Mouse (Mus musculus) C2C12 (cell line): Measurements from ENCODE around the gene Cped1.

Source experiments
- CEBPB ChIP-seq: IDR thresholded peaks from one replicate; pipeline ENCODE4 v1.6.1; 2011; ENCODE audit warnings: low read depth, mild to moderate bottlenecking, control low read depth, moderate library complexity
- CTCF ChIP-seq: IDR thresholded peaks from one replicate; pipeline ENCODE4 v1.5.1; 2011; ENCODE audit not compliant: control insufficient read depth, insufficient read depth, insufficient read length
- FOSL1 ChIP-seq: IDR thresholded peaks from one replicate; pipeline ENCODE4 v1.8.0; 2011; ENCODE audit warnings: mild to moderate bottlenecking, low read length; ENCODE audit not compliant: poor library complexity, insufficient read depth, severe bottlenecking
- MAX ChIP-seq: IDR thresholded peaks from one replicate; pipeline ENCODE4 v1.6.1; 2011; ENCODE audit warnings: mild to moderate bottlenecking, control low read depth
- MYOD1 ChIP-seq: IDR thresholded peaks from one replicate; pipeline ENCODE4 v1.6.1; 2011; ENCODE audit warnings: low read depth; ENCODE audit not compliant: control insufficient read depth, insufficient read length
- MYOG ChIP-seq: IDR thresholded peaks from one replicate; pipeline ENCODE4 v1.6.1; 2011; ENCODE audit not compliant: control insufficient read depth, insufficient read length; ENCODE audit errors: extremely low read depth
- USF1 ChIP-seq: IDR thresholded peaks from one replicate; pipeline ENCODE4 v1.6.1; 2011; ENCODE audit warnings: low read depth, mild to moderate bottlenecking, control low read depth, moderate library complexity

GRCm38 (mm10) chr6:22280217-22280861 is 294.6 kb downstream of the Cped1 start:
- TF ChIP-seq MAX (peak; percentile 16), CTCF (no peak), CEBPB (peak; percentile 84), MYOG (no peak), USF1 (peak; percentile 48), MYOD1 (peak; percentile 47), FOSL1 (no peak)
